Mouse (Mus musculus): ENCODE measurements at regions not wholly inside any gene's neighbourhood (a gene's known extent, or its start where the extent isn't known, plus 50 kb on each side); places are given as distances from the start of the nearest gene placed in this dataset.

DNA sequence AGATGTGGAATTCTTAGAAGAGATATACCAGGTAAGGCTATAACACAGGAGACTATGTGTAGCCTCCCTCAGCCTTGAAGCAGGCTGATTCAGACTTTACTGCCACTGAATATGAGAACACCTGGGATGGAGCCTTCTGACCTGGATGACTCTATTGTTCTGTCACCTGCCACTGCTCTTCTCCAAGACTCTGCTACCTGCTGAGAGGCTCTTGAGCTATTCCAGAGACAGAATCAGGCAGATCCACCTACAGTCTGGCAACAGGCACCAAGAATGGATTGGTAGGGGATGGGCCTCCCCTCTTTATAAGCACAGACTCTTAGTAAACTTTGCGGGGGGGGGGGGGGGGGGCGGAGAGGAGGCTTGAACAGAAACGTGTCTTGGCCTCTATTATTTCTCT, 970.5 kb upstream of the Pot1a start:
- no peak for DNase-seq (ENCODE audit: low read depth)
- no peak for TF ChIP-seq POLR2A (IDR thresholded peaks at IDR 0.05; ENCODE audit: borderline replicate concordance, extremely low read depth, insufficient read depth, insufficient read length, poor library complexity, severe bottlenecking)
- no peak for TF ChIP-seq CTCF (IDR thresholded peaks at IDR 0.05; ENCODE audit: borderline replicate concordance, extremely low read depth, insufficient read depth, insufficient read length)

DNA sequence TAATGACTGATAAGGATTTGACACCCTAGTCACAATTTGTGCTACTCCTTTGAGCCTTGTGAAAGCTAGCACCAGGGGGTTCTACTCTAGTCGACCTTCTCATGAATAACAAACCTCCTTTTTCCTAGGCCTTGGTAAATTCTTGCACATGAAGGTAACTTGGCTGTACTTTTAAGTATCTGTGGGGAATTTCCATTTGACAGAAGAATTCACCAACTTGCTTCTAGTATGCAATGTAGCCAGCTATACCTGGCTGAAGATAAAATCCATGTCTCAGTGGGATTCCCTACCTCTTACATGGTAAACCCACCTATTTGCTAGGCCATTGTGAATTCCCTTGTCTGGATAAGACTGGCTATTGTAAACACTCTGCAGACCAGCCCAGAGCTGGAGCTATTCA, 967.6 kb upstream of the Pot1a start:
- TF ChIP-seq CTCF (IDR thresholded peaks at IDR 0.05; ENCODE audit: borderline replicate concordance, extremely low read depth, insufficient read depth, insufficient read length) (no peak), POLR2A (IDR thresholded peaks at IDR 0.05; ENCODE audit: borderline replicate concordance, extremely low read depth, insufficient read depth, insufficient read length, poor library complexity, severe bottlenecking) (no peak)
- DNase-seq (ENCODE audit: low read depth), result no peak

DNA sequence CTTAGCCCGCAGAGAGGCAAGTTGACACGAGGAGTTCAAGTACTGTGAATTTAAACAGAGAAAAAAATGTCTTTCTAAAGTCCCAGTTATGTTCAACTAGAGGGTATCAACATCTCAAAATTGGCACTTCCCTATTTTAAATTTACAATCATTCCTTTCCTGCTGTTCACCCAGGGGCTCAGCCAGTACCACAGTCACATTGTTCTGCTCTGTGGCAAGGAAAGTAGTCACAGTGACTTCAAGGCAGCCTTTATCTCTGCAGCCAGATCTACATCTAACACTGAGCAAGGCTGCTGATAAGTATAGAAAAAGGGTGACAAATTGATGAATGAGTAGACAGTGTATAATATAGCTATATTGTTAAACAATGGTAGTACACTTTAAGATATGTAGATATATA, 957.8 kb upstream of the Pot1a start:
- DNase-seq (ENCODE audit: low read depth), result peak; percentile 41
- no peak for TF ChIP-seq CTCF (IDR thresholded peaks at IDR 0.05; ENCODE audit: borderline replicate concordance, extremely low read depth, insufficient read depth, insufficient read length)
- TF ChIP-seq POLR2A (IDR thresholded peaks at IDR 0.05; ENCODE audit: borderline replicate concordance, extremely low read depth, insufficient read depth, insufficient read length, poor library complexity, severe bottlenecking), result no peak

DNA sequence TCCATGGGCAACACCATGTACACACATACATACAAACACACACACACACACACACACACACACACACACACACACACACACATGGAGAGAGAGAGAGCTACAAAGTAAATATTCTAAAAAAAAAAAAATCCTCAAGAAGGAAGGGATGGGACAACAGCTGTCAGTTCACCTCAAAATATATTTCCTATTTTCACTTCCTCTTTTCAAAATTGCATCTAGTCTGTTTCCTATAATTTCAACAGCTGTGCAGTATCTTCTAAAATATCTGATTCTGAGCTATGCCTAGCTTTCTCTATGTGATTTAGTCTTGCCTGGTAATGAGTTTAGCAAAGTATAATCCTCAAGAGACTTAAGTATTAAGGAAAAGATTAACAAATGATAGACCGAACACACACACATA, 955.7 kb upstream of the Pot1a start:
- no peak for DNase-seq (ENCODE audit: low read depth)
- no peak for TF ChIP-seq CTCF (IDR thresholded peaks at IDR 0.05; ENCODE audit: borderline replicate concordance, extremely low read depth, insufficient read depth, insufficient read length)
- TF ChIP-seq POLR2A (IDR thresholded peaks at IDR 0.05; ENCODE audit: borderline replicate concordance, extremely low read depth, insufficient read depth, insufficient read length, poor library complexity, severe bottlenecking), result no peak

- TF ChIP-seq CTCF (IDR thresholded peaks at IDR 0.05; ENCODE audit: borderline replicate concordance, extremely low read depth, insufficient read depth, insufficient read length) (no peak), POLR2A (IDR thresholded peaks at IDR 0.05; ENCODE audit: borderline replicate concordance, extremely low read depth, insufficient read depth, insufficient read length, poor library complexity, severe bottlenecking) (no peak)
- DNase-seq (ENCODE audit: low read depth), result peak; percentile 7
Observed at GRCm38 (mm10) chr6:26761551-26761950, 952.5 kb upstream of the Pot1a start.

Data from brain, embryonic 14.5 days (tissue).